Mouse (Mus musculus) liver, embryonic 15.5 days (tissue): ENCODE data around the gene Phlpp1. TPM values are rescaled to one million over a fixed set of nuclear protein-coding genes. Genes with fewer than 3 reads are reported as not detected.

ENCODE experiments used
- ATAC-seq: fragments of 200-750 bp; cut with Nextera tagmentation; 2 replicates; pipeline ENCODE4 v1.8.0; 2017; ENCODE audit warnings: moderate number of reproducible peaks, mild to moderate bottlenecking, moderate library complexity; ENCODE audit not compliant: insufficient read depth
- H3K27ac ChIP-seq: fragments of 300-500 bp; sonication (generic); replicated peaks from 2 replicates; pipeline ENCODE4 v1.5.1; 2015; ENCODE audit warnings: mild to moderate bottlenecking, inconsistent platforms
- H3K27me3 ChIP-seq: fragments of 300-500 bp; sonication (generic); 2 replicates; pipeline ENCODE4 v1.6.1; 2015; ENCODE audit warnings: mild to moderate bottlenecking, inconsistent platforms
- H3K36me3 ChIP-seq: fragments of 300-500 bp; sonication (generic); replicated peaks from 2 replicates; pipeline ENCODE4 v1.6.1; 2015; ENCODE audit warnings: moderate library complexity, mild to moderate bottlenecking, inconsistent platforms
- H3K4me1 ChIP-seq: fragments of 300-500 bp; sonication (generic); replicated peaks from 2 replicates; pipeline ENCODE4 v1.6.1; 2015; ENCODE audit warnings: inconsistent platforms
- H3K4me2 ChIP-seq: fragments of 300-500 bp; sonication (generic); 2 replicates; pipeline ENCODE4 v1.6.1; 2015; ENCODE audit warnings: moderate library complexity, mild to moderate bottlenecking, inconsistent platforms
- H3K4me3 ChIP-seq: fragments of 300-500 bp; sonication (generic); replicated peaks from 2 replicates; pipeline ENCODE4 v1.5.1; 2015; ENCODE audit warnings: mild to moderate bottlenecking, inconsistent platforms
- H3K9ac ChIP-seq: fragments of 300-500 bp; sonication (generic); 2 replicates; pipeline ENCODE4 v1.6.1; 2015; ENCODE audit warnings: moderate library complexity, mild to moderate bottlenecking, inconsistent platforms
- H3K9me3 ChIP-seq: fragments of 300-500 bp; sonication (generic); replicated peaks from 2 replicates; pipeline ENCODE4 v1.6.1; 2016; ENCODE audit warnings: inconsistent platforms
- WGBS: fragments of 180-500 bp; shearing (Covaris S2); methylation state at CpG from one replicate; pipeline ENCODE4 v1.1.7; 2015; ENCODE audit warnings: mixed read lengths; ENCODE audit not compliant: insufficient replicate concordance; 5-methylcytosine and 5-hydroxymethylcytosine counted together
- polyA plus RNA-seq: library from polyadenylated mRNA; unstranded; fragments of >200 nt; fragmentation: Nextera tagmentation; extraction: Ambion mirVana; gene quantifications from 2 replicates; pipeline ENCODE4 v1.2.1, GENCODE M21; 2015

Gene Phlpp1
- polyA plus RNA-seq, 1 experiment from 2014 or later: 0.94 TPM

- 64% methylated on average over 5 of the region's 5 CpGs for WGBS
- no peak overlapping the region for H3K9ac ChIP-seq
Observed at GRCm38 (mm10) chr1:106318341-106318740, 146.8 kb downstream of the Phlpp1 start.

GRCm38 (mm10) chr1:106320583-106320982 is 149.0 kb downstream of the Phlpp1 start:
- ATAC-seq: no peak
- Histone ChIP-seq H3K27me3 (no peaks in the 10 kb centered on the region), H3K27ac (no peak overlapping the region), H3K4me1 (no peaks in the 10 kb centered on the region), H3K36me3 (no peaks in the 10 kb centered on the region), H3K9me3 (no peaks in the 10 kb centered on the region), H3K4me3 (no peak overlapping the region), H3K4me2 (no peak overlapping the region), H3K9ac (no peak overlapping the region)
- WGBS: 32% methylated on average over 1 of the region's 1 CpGs

More at GRCm38 (mm10) chr1:106318341-106318740, 146.8 kb downstream of the Phlpp1 start:
- no peaks in the 10 kb centered on the region for H3K27me3 ChIP-seq
- no peak for ATAC-seq
- no peaks in the 10 kb centered on the region for H3K36me3 ChIP-seq
- H3K4me1 ChIP-seq: no peaks in the 10 kb centered on the region
- H3K27ac ChIP-seq: no peak overlapping the region
- H3K4me2 ChIP-seq: no peak overlapping the region
- no peaks in the 10 kb centered on the region for H3K9me3 ChIP-seq
- no peak overlapping the region for H3K4me3 ChIP-seq

GRCm38 (mm10) chr1:106321432-106322126 is 150.0 kb downstream of the Phlpp1 start:
- H3K27ac ChIP-seq: no peak overlapping the region
- 73% methylated on average over 8 of the region's 8 CpGs for WGBS

GRCm38 (mm10) chr1:106326691-106327090 is 155.1 kb downstream of the Phlpp1 start:
- WGBS: 63% methylated on average over 2 of the region's 2 CpGs
- Histone ChIP-seq H3K27ac (no peak overlapping the region), H3K4me1 (no peaks in the 10 kb centered on the region), H3K4me2 (no peak overlapping the region), H3K9ac (no peak overlapping the region), H3K36me3 (no peaks in the 10 kb centered on the region), H3K9me3 (no peaks in the 10 kb centered on the region), H3K4me3 (no peak overlapping the region), H3K27me3 (no peaks in the 10 kb centered on the region)
- no peak for ATAC-seq

More at GRCm38 (mm10) chr1:106321432-106322126, 150.0 kb downstream of the Phlpp1 start:
- Histone ChIP-seq H3K4me2 (no peak overlapping the region), H3K36me3 (no peaks in the 10 kb centered on the region), H3K9me3 (no peaks in the 10 kb centered on the region), H3K4me1 (no peaks in the 10 kb centered on the region), H3K4me3 (no peak overlapping the region), H3K9ac (no peak overlapping the region), H3K27me3 (no peaks in the 10 kb centered on the region)
- no peak for ATAC-seq

GRCm38 (mm10) chr1:106342100-106342499 is 170.5 kb downstream of the Phlpp1 start:
- Histone ChIP-seq H3K4me3 (no peak overlapping the region), H3K4me1 (no peaks in the 10 kb centered on the region), H3K9ac (no peak overlapping the region), H3K27me3 (no peaks in the 10 kb centered on the region), H3K36me3 (no peaks in the 10 kb centered on the region), H3K27ac (no peak overlapping the region), H3K9me3 (no peaks in the 10 kb centered on the region), H3K4me2 (no peak overlapping the region)
- no peak for ATAC-seq
- WGBS: 77% methylated on average over 3 of the region's 3 CpGs

- no peak for ATAC-seq
- H3K4me1 ChIP-seq: no peaks in the 10 kb centered on the region
- H3K4me2 ChIP-seq: no peak overlapping the region
- H3K27me3 ChIP-seq: no peaks in the 10 kb centered on the region
- H3K9ac ChIP-seq: no peak overlapping the region
- WGBS: 65% methylated on average over 2 of the region's 2 CpGs
- H3K27ac ChIP-seq: no peak overlapping the region
- H3K36me3 ChIP-seq: no peaks in the 10 kb centered on the region
- no peaks in the 10 kb centered on the region for H3K9me3 ChIP-seq
- H3K4me3 ChIP-seq: no peak overlapping the region
Observed at GRCm38 (mm10) chr1:106345265-106345664, 173.7 kb downstream of the Phlpp1 start.

- Histone ChIP-seq H3K4me3 (no peak overlapping the region), H3K27me3 (no peaks in the 10 kb centered on the region), H3K4me1 (no peaks in the 10 kb centered on the region), H3K9me3 (no peaks in the 10 kb centered on the region), H3K9ac (no peak overlapping the region), H3K27ac (no peak overlapping the region), H3K36me3 (no peaks in the 10 kb centered on the region), H3K4me2 (no peak overlapping the region)
- no peak for ATAC-seq
- WGBS: 75% methylated on average over 3 of the region's 3 CpGs
Observed at GRCm38 (mm10) chr1:106346776-106347175, 175.2 kb downstream of the Phlpp1 start.

GRCm38 (mm10) chr1:106349116-106349515 is 177.6 kb downstream of the Phlpp1 start:
- Histone ChIP-seq H3K9me3 (no peaks in the 10 kb centered on the region), H3K9ac (no peak overlapping the region), H3K36me3 (no peaks in the 10 kb centered on the region), H3K4me3 (no peak overlapping the region), H3K4me1 (no peaks in the 10 kb centered on the region), H3K4me2 (no peak overlapping the region), H3K27me3 (no peaks in the 10 kb centered on the region), H3K27ac (no peak overlapping the region)
- ATAC-seq: no peak
- 80% methylated on average over 3 of the region's 3 CpGs for WGBS

- no peak overlapping the region for H3K4me2 ChIP-seq
- no peak overlapping the region for H3K9ac ChIP-seq
- H3K9me3 ChIP-seq: no peaks in the 10 kb centered on the region
- no peak overlapping the region for H3K4me3 ChIP-seq
- whole genome bisulfite sequencing: 60% methylated on average over 2 of the region's 2 CpGs
- no peaks in the 10 kb centered on the region for H3K36me3 ChIP-seq
- no peak for ATAC-seq
- no peak overlapping the region for H3K27ac ChIP-seq
- no peaks in the 10 kb centered on the region for H3K4me1 ChIP-seq
- no peaks in the 10 kb centered on the region for H3K27me3 ChIP-seq
Observed at GRCm38 (mm10) chr1:106351512-106351911, 180.0 kb downstream of the Phlpp1 start.

GRCm38 (mm10) chr1:106352801-106353511 is 181.4 kb downstream of the Phlpp1 start:
- Histone ChIP-seq H3K27me3 (no peaks in the 10 kb centered on the region), H3K4me2 (no peak overlapping the region), H3K9me3 (no peaks in the 10 kb centered on the region), H3K36me3 (no peaks in the 10 kb centered on the region), H3K4me3 (no peak overlapping the region), H3K4me1 (no peaks in the 10 kb centered on the region), H3K27ac (no peak overlapping the region), H3K9ac (no peak overlapping the region)
- 55% methylated on average over 2 of the region's 2 CpGs for WGBS
- no peak for ATAC-seq

GRCm38 (mm10) chr1:106353993-106354392 is 182.4 kb downstream of the Phlpp1 start:
- H3K9ac ChIP-seq: no peak overlapping the region
- no peaks in the 10 kb centered on the region for H3K9me3 ChIP-seq
- no peak overlapping the region for H3K27ac ChIP-seq
- no peaks in the 10 kb centered on the region for H3K36me3 ChIP-seq
- 64% methylated on average over 4 of the region's 4 CpGs for WGBS
- no peak overlapping the region for H3K4me2 ChIP-seq
- no peaks in the 10 kb centered on the region for H3K27me3 ChIP-seq
- no peaks in the 10 kb centered on the region for H3K4me1 ChIP-seq
- ATAC-seq: no peak
- H3K4me3 ChIP-seq: no peak overlapping the region
